Mouse (Mus musculus) hindbrain, postnatal 0 days (tissue): ENCODE measurements around the gene Pappa2. TPM values are rescaled to one million over a fixed set of nuclear protein-coding genes. Genes with fewer than 3 reads are reported as not detected.

Experiments
- ATAC-seq: fragments of 200-750 bp; cut with Nextera tagmentation; 2 replicates; pipeline ENCODE4 v1.8.0; 2017; ENCODE audit warnings: mild to moderate bottlenecking, moderate TSS enrichment, moderate library complexity
- DNase-seq: peaks from one replicate; pipeline ENCODE4 v3.0.0-alpha.2; 2015; ENCODE audit warnings: low spot score
- H3K27ac ChIP-seq: fragments of 300-500 bp; sonication (generic); 2 replicates; pipeline ENCODE4 v1.5.1; 2014; ENCODE audit warnings: mild to moderate bottlenecking
- H3K27me3 ChIP-seq: fragments of 300-500 bp; sonication (generic); 2 replicates; pipeline ENCODE4 v1.6.1; 2014; ENCODE audit warnings: low read length, mixed read lengths; ENCODE audit not compliant: insufficient read depth
- H3K36me3 ChIP-seq: fragments of 300-500 bp; sonication (generic); 2 replicates; pipeline ENCODE4 v1.6.1; 2014; ENCODE audit warnings: low read length, mixed read lengths; ENCODE audit not compliant: insufficient read depth
- H3K4me1 ChIP-seq: fragments of 300-500 bp; sonication (generic); 2 replicates; pipeline ENCODE4 v1.6.1; 2014; ENCODE audit warnings: antibody characterized with exemption, low read length, mixed read lengths; ENCODE audit not compliant: insufficient read depth
- H3K4me2 ChIP-seq: fragments of 300-500 bp; sonication (generic); 2 replicates; pipeline ENCODE4 v1.6.1; 2014; ENCODE audit warnings: low read depth, mild to moderate bottlenecking, low read length, moderate library complexity, mixed read lengths
- H3K4me3 ChIP-seq: fragments of 300-500 bp; sonication (generic); 2 replicates; pipeline ENCODE4 v1.5.1; 2014; ENCODE audit warnings: low read length
- H3K9ac ChIP-seq: fragments of 300-500 bp; sonication (generic); replicated peaks from 2 replicates; pipeline ENCODE4 v1.6.1; 2014; ENCODE audit warnings: mild to moderate bottlenecking, low read length, moderate library complexity, mixed read lengths
- H3K9me3 ChIP-seq: fragments of 300-500 bp; sonication (generic); 2 replicates; pipeline ENCODE4 v1.6.1; 2016; ENCODE audit warnings: low read length, mixed read lengths
- CTCF ChIP-seq: IDR thresholded peaks from 2 replicates; pipeline ENCODE4 v1.5.1; 2016; ENCODE audit warnings: antibody characterized with exemption, control low read depth, low read depth
- WGBS: fragments of 180-500 bp; shearing (Covaris S2); extraction: QIAGEN DNeasy Blood & Tissue Kit; methylation state at CpG from one replicate; pipeline ENCODE4 v1.1.7; 2014; 5-methylcytosine and 5-hydroxymethylcytosine counted together
- polyA plus RNA-seq: library from polyadenylated mRNA; unstranded; fragments of >200 nt; fragmentation: Nextera tagmentation; extraction: Ambion mirVana; gene quantifications from 2 replicates; pipeline ENCODE4 v1.2.1, GENCODE M21; 2015
- total RNA-seq: library from RNA; depleted of rRNA; stranded (reverse); fragments of >200 nt; gene quantifications from 2 replicates; pipeline ENCODE4 v1.2.3, GENCODE M21; 2014

The Pappa2 gene
- total and polyA plus RNA-seq, 2 experiments from 2014 or later, result 0.54 to 4.6 TPM

GRCm38 (mm10) chr1:158701336-158701735 is 279.0 kb downstream of the Pappa2 start:
- no peak for TF ChIP-seq CTCF
- Histone ChIP-seq H3K4me2 (no peak overlapping the region), H3K9me3 (no peaks in the 10 kb centered on the region), H3K4me1 (no peaks in the 10 kb centered on the region), H3K27me3 (no peaks in the 10 kb centered on the region), H3K9ac (no peak overlapping the region), H3K4me3 (no peak overlapping the region), H3K27ac (no peak overlapping the region), H3K36me3 (no peaks in the 10 kb centered on the region)
- 92% methylated on average over 1 of the region's 1 CpGs for WGBS
- ATAC-seq, result no peak
- DNase-seq, result no peak

DNA sequence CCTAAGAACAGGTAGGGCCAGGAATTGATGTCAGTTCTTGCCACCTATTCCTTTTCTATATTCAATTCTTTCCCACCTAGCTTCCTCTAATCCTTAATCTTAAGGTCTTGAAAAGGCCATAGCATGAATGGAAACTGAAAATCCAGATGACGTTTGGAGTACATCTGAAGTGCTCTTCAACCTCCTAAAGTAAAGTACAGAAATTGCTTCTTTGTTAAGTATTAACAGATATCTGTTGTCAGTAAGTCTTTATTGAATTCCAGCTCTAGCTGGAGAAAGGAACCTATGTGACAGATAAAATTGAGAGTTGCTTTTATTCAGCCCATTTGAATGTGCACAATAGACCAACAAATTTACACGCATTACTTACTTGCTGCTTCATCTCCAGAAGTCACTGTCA is 280.1 kb downstream of the Pappa2 start:
- H3K4me2 ChIP-seq, result no peak overlapping the region
- 72% methylated on average over 2 of the region's 2 CpGs for WGBS
- H3K4me1 ChIP-seq, result no peaks in the 10 kb centered on the region
- ATAC-seq (no peak), DNase-seq (no peak)
- no peaks in the 10 kb centered on the region for H3K27me3 ChIP-seq
- no peak overlapping the region for H3K27ac ChIP-seq
- H3K4me3 ChIP-seq, result no peak overlapping the region
- no peak for TF ChIP-seq CTCF
- no peak overlapping the region for H3K9ac ChIP-seq
- H3K36me3 ChIP-seq, result no peaks in the 10 kb centered on the region
- no peaks in the 10 kb centered on the region for H3K9me3 ChIP-seq

- no peaks in the 10 kb centered on the region for H3K4me1 ChIP-seq
- no peaks in the 10 kb centered on the region for H3K27me3 ChIP-seq
- no peak overlapping the region for H3K4me3 ChIP-seq
- no peak overlapping the region for H3K27ac ChIP-seq
- H3K9ac ChIP-seq, result no peak overlapping the region
- DNase-seq (no peak), ATAC-seq (no peak)
- no peak for TF ChIP-seq CTCF
- H3K36me3 ChIP-seq, result no peaks in the 10 kb centered on the region
- no peak overlapping the region for H3K4me2 ChIP-seq
- H3K9me3 ChIP-seq, result no peaks in the 10 kb centered on the region
- WGBS, result 91% methylated on average over 2 of the region's 2 CpGs
These were observed 281.0 kb downstream of the Pappa2 start for GRCm38 (mm10) chr1:158699276-158699675.

DNA sequence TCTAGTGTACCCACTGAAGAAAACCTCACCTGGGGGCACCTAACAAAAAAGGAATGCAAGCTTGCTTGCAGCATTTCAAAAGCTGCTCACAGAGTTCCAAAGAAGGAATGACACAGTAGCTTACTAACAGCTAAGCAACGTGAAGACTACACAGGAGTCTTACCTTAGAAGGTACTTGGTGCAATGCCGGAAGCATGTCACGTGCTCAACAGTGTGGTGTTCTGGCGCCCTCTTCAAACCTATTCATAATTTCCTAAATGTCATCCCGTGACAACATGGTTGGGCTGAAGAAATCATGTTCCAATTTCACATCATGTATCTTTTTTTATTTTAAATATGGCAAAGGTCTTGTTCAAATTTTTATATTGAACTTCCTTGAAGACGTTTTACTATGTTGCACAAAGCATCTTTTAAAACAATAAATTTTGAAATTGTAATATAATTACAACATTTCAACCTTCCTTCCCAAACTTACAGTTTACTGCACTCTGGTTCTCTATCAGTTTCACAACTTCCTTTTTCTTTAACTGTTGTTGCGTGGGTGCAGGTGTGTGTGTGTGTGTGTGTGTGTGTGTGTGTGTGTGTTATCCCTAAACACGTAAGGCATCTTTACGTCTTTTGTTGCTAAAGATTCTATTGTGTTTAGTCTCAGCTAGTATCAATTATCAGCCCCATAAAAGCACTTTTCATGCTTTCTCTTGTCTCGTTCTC is 282.3 kb downstream of the Pappa2 start:
- no peak for TF ChIP-seq CTCF

GRCm38 (mm10) chr1:158697423-158697822 is 282.9 kb downstream of the Pappa2 start:
- Histone ChIP-seq H3K4me1 (no peaks in the 10 kb centered on the region), H3K4me3 (no peak overlapping the region), H3K4me2 (no peak overlapping the region), H3K36me3 (no peaks in the 10 kb centered on the region), H3K27ac (no peak overlapping the region), H3K27me3 (no peaks in the 10 kb centered on the region), H3K9ac (no peak overlapping the region), H3K9me3 (no peaks in the 10 kb centered on the region)
- 78% methylated on average over 3 of the region's 3 CpGs for WGBS
- TF ChIP-seq CTCF, result no peak
- DNase-seq (no peak), ATAC-seq (no peak)

More for the DNA sequence above, 282.3 kb downstream of the Pappa2 start:
- H3K9ac ChIP-seq, result no peak overlapping the region
- no peaks in the 10 kb centered on the region for H3K9me3 ChIP-seq
- no peak for ATAC-seq
- H3K27me3 ChIP-seq, result no peaks in the 10 kb centered on the region
- no peaks in the 10 kb centered on the region for H3K4me1 ChIP-seq
- no peak overlapping the region for H3K27ac ChIP-seq
- 88% methylated on average over 10 of the region's 10 CpGs for WGBS
- no peak for DNase-seq
- H3K4me2 ChIP-seq, result no peak overlapping the region
- no peaks in the 10 kb centered on the region for H3K36me3 ChIP-seq
- H3K4me3 ChIP-seq, result no peak overlapping the region

DNA sequence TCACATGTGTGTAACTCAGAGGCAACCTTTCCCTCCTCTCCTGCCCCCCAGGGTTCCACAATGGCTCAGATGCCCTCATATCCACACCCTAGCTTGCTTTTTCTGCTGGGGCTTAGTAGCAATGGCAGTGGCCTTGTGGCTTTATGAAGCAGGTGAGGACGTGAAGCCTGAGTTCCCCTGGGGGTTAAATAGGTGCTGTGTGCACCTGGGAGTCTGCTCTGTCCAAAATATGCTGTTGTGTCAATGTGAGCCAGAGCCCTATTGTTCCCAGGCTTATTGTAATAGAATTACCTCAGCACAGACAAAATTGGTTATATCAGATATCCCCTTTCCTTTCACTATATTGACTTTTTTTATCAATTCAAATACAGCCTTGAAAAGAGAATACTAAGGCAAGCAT is 292.6 kb downstream of the Pappa2 start:
- 50% methylated on average over 1 of the region's 1 CpGs for WGBS
- no peak for DNase-seq
- H3K4me3 ChIP-seq, result no peak overlapping the region
- ATAC-seq, result no peak
- H3K4me1 ChIP-seq, result no peaks in the 10 kb centered on the region
- H3K27ac ChIP-seq, result no peak overlapping the region
- TF ChIP-seq CTCF, result no peak
- no peak overlapping the region for H3K9ac ChIP-seq
- no peaks in the 10 kb centered on the region for H3K9me3 ChIP-seq
- H3K36me3 ChIP-seq, result peaks cover 20% of the 10 kb centered on the region; the same call in 1 of the 2 replicates
- H3K4me2 ChIP-seq, result no peak overlapping the region
- no peaks in the 10 kb centered on the region for H3K27me3 ChIP-seq

DNA sequence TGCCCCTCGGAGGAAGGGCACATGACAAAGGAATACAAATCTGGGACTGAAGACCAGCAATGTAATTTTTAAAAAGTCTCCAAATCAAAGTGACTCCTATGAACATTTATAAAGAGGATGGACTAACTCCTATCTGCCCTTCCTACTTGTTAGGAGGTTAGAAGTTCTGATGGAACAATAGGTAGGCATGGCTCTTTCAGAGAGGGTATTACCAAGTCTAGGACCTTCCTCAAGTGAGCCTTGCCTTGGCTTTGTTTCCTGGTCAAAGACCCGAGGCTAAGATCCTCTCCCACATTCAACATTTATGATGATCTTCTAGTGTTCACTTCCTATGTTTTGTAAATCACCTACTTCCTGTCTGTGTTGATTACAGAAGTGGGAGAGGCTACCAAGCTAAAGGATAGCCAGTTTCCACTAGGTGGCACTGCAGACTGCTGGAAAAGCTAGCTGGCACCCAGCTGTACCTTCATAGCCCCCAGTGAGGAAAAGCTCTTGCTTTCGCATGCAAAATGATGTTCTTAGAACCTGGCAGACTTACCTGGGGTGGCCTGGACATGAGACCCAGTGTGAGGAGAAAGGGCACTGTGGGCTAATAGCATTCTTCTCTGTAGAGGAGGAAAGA is 310.2 kb downstream of the Pappa2 start:
- H3K27ac ChIP-seq, result no peak overlapping the region
- peak; percentile 89 for DNase-seq
- H3K27me3 ChIP-seq, result no peaks in the 10 kb centered on the region
- no peak overlapping the region for H3K4me2 ChIP-seq
- H3K36me3 ChIP-seq, result 0 out of 2 replicates have a peak, but pooled peaks cover 4% of the 10 kb centered on the region
- peak; percentile 88 for ATAC-seq
- H3K9ac ChIP-seq, result no peak overlapping the region
- H3K9me3 ChIP-seq, result no peaks in the 10 kb centered on the region
- TF ChIP-seq CTCF, result peak; percentile 89
- no peaks in the 10 kb centered on the region for H3K4me1 ChIP-seq
- H3K4me3 ChIP-seq, result no peak overlapping the region
- 41% methylated on average over 3 of the region's 3 CpGs for WGBS
